Mouse (Mus musculus): ENCODE data around the gene Tnpo1.
A peak's percentile ranks its signal among the peaks of the same experiment; 100 is the strongest.

Tnpo1 gene

DNA sequence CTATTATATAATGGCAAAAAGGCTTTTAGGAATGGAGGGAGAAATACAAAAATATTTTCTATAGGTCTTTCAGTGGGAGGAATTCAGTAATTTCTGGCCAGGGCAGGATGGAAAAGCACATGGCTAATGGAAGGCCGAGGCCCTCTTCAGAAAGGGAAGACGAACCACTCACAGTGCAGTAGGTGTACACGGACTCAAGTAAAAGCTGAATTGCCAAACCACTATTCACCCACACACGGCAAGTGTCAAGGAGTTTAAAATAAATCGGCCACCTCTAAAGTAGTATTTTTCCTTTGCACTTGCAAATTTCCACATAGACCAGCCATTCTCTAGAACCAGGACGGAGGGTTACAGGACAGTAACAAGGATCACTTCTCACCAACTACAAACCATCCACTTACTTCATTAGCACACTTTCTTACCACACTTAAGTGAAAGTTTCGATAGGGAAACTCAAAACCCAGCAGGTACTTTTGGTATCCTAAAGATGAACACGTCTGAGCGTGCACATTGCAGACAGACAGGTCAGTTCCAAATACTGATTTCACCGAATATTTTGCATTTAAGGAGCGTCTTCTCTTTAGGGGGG, 1.2 kb downstream of the Tnpo1 start:
- DNase-seq (ENCODE audit: low spot score), result peak; percentile 38

DNA sequence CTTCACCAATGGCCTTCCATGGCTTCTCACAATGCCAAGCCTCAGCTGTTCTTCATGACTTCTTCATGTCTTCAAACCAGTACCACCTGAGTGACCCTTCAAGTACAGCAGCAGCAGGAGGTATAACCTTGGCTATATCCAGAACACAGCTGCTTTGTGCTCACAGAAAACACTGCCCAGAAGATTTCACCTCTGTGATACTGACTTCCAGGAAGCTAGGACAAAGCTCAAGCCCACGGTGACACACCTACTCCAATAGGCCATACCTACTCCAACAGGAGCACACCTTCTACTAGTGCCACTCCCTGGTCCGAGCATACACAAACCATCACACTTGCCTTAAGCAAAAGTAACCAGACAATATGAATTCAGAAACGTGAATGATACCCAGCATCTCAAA, 3.4 kb downstream of the Tnpo1 start:
- DNase-seq (ENCODE audit: low spot score), result no peak

DNA sequence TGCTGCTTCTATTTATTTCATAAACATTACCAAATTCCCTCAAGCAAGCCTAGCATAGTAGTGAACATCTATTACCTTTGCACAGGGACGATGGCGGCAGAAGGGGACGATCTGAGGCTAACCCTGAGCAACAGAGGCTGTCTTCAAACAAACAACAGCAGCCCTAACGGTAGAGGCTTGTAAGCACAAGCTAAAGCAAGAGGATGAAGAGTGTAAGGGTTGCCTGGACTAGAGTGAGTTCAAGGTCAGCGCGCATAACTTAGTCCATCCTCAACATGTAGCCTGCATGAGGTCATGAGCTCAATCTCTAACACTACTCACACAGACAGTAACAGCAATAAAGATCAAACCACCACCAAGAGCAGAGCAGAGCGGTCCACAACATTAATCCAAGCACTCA, 4.9 kb downstream of the Tnpo1 start:
- DNase-seq (ENCODE audit: low spot score), result no peak

DNA sequence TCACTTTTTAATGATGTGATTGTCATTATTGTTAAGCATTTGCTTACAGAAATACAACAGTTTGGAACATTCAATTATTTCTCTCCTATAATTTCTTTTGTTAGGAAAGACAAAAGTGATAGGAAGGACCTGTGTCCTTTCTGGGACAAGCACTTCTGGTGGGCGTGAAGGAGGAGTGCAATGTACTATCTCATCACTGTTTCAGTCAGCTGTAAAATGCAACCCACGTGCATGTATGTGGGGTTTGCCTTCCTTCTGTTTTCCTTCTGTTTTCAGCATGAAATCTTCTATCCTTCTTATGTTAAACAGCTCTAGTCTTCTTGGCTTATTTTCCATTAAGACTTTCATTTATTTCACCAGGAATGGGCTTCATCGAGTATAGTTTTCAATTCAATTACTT, 5.9 kb downstream of the Tnpo1 start:
- DNase-seq (ENCODE audit: low spot score), result peak; percentile 55

DNA sequence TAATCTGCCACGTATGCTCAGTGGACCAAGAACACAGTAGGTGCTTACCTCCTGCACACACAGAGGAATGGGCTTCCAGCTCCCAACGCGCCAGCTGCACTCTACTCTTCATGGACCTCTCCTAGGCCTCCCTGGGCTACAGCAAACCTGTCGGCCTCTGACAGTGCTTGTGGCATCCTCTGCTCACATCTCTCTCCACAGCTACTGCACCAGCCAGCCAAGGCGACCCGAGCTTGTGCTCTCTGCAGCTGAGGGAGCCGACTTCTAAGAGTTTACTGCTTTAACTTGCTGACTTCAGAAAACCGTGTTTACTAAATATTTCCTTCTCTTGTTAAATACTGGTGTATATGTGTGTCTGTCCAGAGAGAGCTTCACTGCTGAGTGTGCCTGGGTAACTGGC, 6.5 kb downstream of the Tnpo1 start:
- DNase-seq (ENCODE audit: low spot score), result no peak

DNA sequence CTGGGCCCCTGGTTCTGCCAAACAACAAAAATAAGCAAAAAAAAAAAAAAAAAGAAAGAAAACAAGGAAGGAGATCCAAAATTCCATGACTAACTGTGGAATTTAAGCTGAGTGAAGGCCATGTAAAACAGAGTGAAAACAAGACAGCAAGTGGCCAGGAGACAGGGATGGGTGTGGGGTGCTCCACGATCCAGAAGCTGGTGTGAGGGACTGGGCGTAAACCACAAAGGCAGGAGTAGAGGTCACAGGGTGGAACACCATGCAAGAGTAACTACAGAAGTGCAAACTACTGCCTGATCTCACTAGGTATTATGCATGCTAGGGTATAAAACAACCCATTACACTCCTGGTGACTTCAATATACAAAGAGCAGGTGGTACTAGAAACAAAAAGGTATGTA, 8.3 kb downstream of the Tnpo1 start:
- no peak for DNase-seq (ENCODE audit: low spot score)

DNA sequence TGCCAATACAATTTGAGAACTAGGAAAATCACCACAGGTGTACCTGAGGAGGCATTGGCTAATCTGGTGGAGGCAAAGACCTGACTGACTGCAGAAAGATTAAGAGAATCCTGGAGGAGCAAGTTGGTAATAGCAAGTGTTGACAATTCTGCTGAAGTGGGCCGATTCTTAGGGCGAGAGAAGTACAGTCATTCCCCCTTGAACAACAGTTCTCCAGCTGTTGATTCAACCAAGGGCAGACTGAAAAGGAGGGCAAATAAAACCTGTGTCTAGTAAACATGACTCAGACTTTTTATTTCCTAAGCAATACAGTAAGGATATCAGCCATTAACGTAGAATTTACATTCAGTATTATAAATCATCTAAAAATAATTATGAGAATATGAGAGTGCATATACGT, 10.6 kb downstream of the Tnpo1 start:
- no peak for DNase-seq (ENCODE audit: low spot score)

DNA sequence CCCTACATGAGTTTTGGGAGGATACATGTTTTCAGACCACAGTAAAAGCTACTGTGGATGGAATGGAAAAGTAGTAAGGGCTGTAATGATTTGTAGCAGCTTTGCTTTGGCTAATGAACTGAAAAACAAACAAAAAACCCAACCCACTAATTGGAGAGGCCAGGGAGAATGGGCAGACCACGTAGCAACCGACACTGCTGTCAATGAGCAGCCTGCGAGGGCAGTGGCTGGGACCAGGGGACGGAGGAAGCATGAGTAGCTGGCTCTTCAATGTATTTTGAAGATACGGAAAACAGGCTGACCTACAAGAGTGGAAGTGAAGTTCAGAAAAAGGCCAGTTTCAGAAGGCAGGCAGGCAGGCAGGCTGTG, 11.4 kb downstream of the Tnpo1 start:
- no peak for DNase-seq (ENCODE audit: low spot score)

DNA sequence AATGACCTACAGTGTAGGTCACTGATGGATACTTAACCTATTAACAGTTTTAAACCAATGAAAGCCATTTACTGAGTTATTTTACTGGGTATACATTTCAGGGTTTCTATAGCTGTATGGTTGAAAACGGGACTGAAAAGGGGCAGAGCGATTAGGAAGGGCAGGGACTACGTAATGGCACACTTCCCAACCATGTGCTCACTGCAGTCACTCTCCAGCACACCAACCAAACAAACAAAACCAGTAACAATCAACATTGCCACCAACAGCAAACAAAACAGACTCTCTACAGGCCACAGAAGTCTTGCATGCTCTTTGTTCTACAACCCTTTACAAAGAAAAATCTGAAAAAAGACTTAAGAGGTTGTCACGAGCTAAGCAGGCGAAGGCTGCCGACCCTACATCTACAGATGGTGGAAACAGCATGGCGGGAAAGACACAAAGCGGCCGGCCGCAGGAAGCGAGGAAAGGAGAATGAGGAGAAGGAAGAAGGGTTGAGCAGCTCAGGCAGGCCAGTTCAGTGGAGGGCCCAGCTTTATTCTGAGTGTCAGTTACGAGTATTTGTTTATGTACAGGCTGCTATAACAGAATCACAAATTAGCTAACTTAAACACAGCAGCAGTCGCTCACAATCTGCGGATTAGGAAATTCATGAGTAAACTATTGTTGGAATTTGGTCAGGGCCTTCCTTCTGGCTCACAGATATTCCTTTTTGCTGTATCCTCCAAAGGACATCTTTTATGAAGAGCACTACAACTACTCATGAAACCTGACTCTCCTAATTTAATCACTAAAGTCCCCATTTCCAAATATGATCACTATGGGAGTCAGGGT, 12.0 kb downstream of the Tnpo1 start:
- no peak for DNase-seq (ENCODE audit: low spot score)

DNA sequence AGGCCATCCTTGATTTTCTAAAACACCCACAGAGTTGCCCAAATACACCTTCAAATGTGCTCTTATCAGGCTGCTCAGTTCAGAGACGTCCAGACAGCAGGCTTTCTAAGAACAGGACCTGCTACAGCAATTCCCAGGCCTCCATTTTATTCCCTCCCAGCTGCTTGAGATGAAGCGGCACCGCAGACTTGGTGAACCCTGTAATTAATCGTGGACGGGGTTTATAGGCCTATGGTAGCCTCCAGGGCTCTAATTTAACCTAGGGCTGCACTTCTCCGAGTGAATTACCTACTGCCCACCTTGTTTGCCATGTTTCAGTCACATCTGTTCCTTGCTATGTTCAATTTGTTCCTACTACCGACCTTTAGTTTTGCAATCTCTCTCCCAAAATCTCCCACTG, 13.0 kb downstream of the Tnpo1 start:
- DNase-seq (ENCODE audit: low spot score), result no peak

DNA sequence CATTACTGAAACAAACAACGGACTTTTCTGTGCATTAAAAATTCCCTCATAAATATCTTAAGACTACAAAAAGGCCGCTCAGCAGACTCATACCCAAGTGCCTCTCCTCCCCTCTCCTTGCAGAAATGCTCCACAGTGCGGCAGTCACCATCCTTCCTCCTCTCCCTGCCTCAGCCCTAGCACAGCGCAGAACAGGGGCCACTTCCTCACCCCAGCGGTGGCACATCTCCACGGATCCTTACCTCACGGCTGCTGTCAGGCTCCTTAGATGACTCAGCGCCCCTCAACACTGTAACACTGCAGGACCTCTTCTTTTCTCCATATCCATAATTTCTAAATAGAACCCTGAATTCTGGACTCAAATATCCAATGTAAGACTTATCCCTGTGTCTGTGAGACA, 13.6 kb downstream of the Tnpo1 start:
- no peak for DNase-seq (ENCODE audit: low spot score)

DNA sequence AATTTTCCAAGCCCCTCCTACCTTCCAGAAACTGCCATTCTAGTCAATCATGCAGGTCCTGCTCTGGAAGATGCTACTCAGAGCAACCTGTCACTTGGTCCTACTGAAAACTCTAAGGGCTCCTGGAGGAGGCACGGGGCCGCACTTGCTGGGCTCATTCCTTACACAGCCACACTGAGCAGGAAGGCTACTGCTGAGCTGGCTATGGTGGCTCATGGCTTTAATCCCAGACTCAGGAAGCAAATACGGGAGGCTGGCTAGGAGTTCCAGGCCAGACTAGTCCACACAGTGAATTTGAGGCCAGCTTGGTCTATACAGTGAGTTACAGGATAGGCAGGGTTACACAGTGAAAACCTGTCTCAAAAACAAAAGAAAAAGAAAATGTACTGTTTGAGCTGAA, 15.4 kb downstream of the Tnpo1 start:
- DNase-seq (ENCODE audit: low spot score), result no peak

DNA sequence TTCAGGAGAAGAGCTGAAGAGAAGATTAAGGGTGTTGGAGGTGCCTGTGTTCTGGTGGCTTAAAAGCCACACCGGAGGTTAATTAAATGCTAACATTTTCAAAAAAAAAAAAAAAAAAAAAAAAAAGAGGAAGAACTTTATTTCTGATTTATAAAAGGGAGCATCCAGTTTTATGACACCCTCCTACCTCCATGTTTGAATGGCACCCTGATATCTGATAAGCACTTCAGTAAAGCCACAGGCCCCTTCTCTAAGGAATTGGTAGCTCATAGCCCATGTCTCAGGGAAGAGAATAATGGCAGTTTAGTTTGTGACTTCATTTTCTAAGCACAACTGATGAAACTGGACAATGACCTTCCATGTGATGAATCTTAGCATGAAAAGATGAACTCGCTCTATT, 21.6 kb downstream of the Tnpo1 start:
- DNase-seq (ENCODE audit: low spot score), result no peak

DNA sequence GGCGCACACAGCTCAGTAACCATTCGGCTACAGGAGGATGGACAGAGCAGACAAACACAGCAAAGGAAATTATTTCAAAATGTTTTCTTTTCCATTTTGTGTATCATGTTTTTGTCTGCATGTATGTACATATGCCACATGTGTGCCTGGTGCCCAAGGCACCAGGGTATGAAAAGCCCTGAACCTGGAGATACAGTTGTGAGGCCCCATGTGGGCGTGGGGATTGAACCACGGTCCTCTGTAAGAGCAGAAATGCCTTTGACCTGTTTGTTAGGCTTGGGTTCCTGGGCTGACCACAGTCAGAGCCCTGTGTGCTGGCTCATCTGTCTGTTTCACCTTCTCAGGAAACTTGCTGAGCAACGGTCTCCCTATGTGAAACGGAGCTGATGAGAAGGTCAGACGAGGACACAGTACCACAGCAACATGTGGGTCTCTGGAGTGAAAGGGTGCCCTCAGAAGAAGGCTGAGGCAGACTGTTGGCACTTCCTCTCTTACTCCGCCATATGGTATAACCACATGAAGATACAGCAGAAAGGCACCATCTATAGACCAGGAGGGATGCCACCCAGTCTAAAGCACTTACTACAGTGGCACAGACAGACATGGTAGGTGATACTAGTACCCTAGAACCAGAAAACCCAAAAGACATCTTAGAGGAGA, 23.7 kb downstream of the Tnpo1 start:
- DNase-seq (ENCODE audit: low spot score), result no peak

DNA sequence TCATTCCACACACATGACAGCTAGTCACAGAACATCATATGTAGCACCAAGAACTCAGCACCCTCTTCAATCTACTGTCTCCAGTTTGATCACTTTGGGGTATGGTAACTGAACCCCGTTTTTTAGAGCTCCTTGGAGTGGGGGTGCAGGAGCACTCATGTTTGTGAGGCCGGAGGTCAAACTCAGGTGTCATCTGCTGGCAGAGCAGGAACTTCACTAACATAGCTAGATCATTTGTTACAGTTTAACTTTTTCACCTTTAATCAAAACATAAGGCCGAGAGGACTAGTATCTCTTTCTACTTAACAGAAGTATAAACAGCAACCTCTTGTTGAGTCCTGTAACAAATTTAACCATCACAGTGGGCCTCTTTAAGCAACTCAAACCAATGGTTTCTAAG, 26.6 kb downstream of the Tnpo1 start:
- no peak for DNase-seq (ENCODE audit: low spot score)

DNA sequence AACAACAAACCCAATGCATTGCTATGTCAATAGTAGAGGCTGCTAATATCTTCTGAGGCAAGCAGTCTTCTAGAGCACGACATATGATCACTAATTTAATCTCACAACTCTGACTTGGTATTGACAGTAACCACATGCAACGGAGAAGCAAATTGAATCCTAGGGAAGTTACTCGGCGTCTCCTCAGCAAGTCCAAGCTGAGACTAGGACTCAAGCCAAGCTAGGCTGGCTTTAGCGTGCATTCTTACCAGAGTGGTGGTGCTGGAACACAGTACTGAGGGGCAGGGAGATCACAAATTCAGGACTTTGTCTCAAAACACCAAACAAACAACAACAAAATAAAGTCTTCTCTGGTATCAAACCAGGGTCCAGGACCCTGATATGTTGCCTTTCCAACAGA, 28.6 kb downstream of the Tnpo1 start:
- DNase-seq (ENCODE audit: low spot score), result no peak

DNA sequence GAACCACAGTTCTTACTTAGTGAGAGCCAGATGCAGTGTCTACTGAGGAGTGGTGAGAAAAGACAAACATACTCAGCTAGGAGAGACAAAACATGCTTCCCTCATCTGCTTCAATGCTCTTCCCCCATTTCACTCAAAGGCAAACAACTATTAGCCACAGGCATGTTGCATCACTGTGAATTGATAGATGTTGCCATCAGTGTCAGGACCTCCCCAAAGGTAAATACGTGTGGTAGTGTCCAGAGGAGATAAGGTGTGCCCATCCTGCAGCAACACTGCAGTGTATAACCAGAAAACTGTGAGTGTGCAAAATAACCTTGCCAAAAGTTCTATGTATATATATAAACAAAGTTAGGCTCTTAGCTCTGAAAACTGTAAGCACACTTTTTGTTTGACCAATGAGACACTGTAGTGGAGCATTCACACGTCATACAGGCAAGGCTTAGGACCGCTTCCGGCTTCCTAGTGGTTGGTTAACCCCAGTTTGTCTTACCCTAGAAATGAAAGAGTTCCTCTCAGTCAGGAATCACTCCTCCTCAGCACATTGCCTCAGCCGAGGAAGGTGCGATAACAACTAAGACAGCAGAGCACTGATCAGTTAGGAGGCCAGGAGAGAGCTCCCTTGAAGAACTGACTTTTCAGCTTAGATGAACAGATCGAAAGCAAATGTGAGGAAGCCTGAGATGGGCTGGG, 29.6 kb downstream of the Tnpo1 start:
- no peak for DNase-seq (ENCODE audit: low spot score)

DNA sequence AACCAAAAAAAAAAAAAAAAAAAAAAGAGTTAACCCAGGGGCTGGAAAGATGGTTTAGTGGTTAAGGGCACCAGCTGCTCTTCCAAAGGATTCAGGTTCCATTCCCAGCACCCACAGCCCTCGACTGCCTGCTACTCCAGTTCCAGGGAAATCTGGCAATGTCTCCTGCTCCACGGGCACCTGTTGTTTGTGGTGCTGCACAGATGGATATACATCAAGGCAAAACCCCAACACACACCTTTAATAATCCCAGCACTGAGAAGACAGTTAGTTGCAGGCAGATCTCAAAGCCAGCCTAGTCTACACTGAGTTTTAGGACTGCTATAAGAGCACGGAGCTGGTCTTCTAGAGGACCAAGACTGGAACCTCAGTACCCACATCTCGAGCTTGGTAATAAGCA, 30.2 kb downstream of the Tnpo1 start:
- no peak for DNase-seq (ENCODE audit: low spot score)

DNA sequence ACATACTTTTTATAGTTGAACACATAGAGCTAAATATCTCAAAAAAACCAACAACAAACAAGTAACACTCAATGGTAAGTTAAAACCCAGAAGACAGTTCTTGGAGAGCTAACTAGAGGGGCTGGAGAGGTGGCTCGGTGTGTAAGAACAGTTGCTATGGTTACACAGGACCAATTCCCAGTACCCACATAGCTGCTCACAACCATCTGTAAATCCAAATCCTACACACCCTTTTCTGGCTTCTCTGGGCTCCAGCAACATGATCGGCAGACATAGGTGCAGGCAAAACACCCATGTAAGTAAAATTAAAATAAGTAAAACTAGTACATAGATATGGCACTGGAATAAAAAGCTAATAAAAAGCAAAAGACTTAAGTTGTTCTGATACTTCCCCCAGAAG, 31.3 kb downstream of the Tnpo1 start:
- DNase-seq (ENCODE audit: low spot score), result no peak

DNA sequence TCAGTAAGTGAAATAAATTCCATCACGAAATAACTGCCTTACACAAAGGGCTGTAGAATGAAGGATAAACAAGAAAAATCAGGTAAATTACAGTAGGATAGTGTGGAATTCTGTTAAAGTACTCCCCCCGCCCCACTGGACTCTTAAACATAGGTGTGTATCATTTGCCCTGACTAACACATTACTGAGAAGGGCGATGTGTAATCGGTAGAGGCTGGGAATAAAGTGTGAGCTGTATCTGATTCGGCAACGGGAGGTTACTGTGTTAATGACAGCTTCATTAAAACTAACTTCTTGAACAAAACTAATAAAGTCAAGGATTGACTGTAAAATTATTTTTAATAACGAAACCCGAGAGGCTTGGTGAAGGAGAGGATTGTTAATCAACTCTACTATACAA, 34.7 kb downstream of the Tnpo1 start:
- no peak for DNase-seq (ENCODE audit: low spot score)

DNA sequence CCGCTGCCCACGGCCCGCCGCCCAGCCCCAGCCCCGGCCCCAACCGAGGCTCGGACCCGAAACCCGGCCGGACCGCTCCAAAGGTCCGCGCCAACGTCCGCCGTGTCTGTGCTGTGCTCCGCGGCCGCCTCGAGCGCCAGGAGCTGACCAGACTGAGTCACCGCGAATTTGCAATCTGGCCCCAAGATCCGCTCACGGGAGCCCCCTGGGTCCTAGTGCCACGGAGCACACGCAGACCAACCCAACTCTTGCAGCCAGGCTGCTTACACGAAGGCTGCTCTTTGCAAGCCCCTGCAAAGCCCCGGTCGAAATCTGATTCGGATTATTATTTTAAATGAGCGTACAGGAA, 35.3 kb downstream of the Tnpo1 start:
- DNase-seq (ENCODE audit: low spot score), result peak; percentile 95

DNA sequence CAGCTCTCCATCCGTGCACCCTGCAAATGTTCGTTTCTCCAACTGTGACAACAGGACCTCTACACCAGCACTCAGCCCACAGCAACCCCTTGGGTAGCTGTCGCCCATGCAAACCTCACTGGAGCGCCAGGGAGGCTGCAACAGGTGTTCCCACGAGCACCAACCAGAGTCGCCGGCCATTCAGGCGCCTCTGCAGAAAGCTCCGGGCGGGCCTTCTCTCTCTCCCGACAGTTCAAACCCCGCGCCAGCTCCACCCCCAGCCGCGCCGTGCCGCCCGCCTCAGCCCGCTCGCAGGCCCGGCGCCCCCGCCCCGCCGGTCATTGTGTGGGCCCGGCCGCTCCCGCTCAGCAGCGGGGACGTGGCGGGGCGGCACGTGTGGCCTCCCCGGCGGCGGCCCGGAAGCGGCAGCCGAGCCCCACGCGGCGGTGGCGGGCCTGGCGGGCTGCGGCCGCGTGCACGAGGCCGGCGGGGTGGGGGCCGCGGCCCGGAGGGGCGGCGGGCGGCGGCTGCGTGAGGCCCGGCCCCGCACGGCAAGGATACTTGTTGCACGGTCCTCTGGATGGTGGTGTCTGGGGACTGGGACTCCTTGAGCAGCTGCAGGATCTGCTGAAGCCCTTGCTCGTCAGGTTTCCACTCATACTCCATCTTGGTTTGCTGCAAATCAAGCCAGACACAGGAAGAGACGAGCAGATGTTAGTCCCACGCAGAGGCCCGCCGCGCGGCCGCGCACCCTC, 35.9 kb downstream of the Tnpo1 start:
- peak; percentile 71 for DNase-seq (ENCODE audit: low spot score)

All from MN1 (cell line).